Mouse (Mus musculus) CH12.LX (cell line): ENCODE measurements at regions not wholly inside any gene's neighbourhood (a gene's known extent, or its start where the extent isn't known, plus 50 kb on each side); places are given as distances from the start of the nearest gene placed in this dataset.

Source experiments
- CTCF ChIP-seq, 2 experiments: IDR thresholded peaks in 1 of 2; conservative IDR thresholded peaks in 1 of 2; 2 replicates each; pipeline ENCODE4 v1.5.1; 2011 to 2012; ENCODE audit warnings: low read depth in 2 of 2, low read length in 2 of 2, improper control_type of control experiment in 1 of 2, inconsistent platforms in 1 of 2, mild to moderate bottlenecking in 1 of 2, moderate library complexity in 1 of 2
- ETS1 ChIP-seq: conservative IDR thresholded peaks from 2 replicates; pipeline ENCODE4 v1.6.1; 2012; ENCODE audit warnings: low read depth, mild to moderate bottlenecking, inconsistent platforms, low read length, improper control_type of control experiment, moderate library complexity
- MXI1 ChIP-seq: IDR thresholded peaks from 2 replicates; pipeline ENCODE4 v1.6.1; 2011; ENCODE audit warnings: mild to moderate bottlenecking, low read depth, low read length, improper control_type of control experiment
- POLR2A ChIP-seq: IDR thresholded peaks from 2 replicates; pipeline ENCODE4 v1.6.1; 2011; ENCODE audit warnings: low read depth, mild to moderate bottlenecking, improper control_type of control experiment, low read length
- RCOR1 ChIP-seq: conservative IDR thresholded peaks from 2 replicates; pipeline ENCODE4 v1.6.1; 2012; ENCODE audit warnings: low read depth, mild to moderate bottlenecking, inconsistent platforms, low read length, improper control_type of control experiment
- SIN3A ChIP-seq: IDR thresholded peaks from 2 replicates; pipeline ENCODE4 v1.6.1; 2012; ENCODE audit warnings: low read length, improper control_type of control experiment, inconsistent platforms
- UBTF ChIP-seq: IDR thresholded peaks from 2 replicates; pipeline ENCODE4 v1.6.1; 2012; ENCODE audit warnings: low read depth, mild to moderate bottlenecking, inconsistent platforms, low read length, improper control_type of control experiment, moderate library complexity
- USF1 ChIP-seq: IDR thresholded peaks from 2 replicates; pipeline ENCODE4 v1.6.1; 2014; ENCODE audit warnings: low read depth, mild to moderate bottlenecking, inconsistent platforms, low read length, improper control_type of control experiment

DNA sequence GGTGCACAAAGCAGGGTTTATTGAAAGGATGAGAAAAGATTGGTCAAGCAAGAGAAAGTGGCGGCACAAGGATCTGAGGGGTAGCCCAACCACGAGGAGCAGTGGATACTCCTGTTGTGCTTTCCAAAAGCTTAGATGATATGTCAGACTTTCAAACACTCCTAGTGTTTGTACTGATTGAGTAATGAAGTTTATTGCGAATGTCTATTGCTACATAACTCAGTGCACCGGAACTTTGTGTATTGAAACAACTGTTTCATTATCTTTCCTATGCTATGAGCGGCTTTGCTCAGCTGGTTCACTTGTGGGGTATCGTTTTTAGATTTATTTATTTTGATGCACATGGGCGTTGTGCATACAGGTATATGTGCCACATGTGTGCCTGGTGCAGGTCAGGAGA is 90.5 kb upstream of the Mki67 start:
- TF ChIP-seq POLR2A (no peak), RCOR1 (no peak), CTCF (conservative IDR thresholded peaks at IDR 0.05 in 1 of 2, IDR thresholded peaks at IDR 0.05 in 1 of 2; ENCODE audit: low read depth in 2 of 2, low read length in 2 of 2) (no peak), ETS1 (no peak), MXI1 (no peak), USF1 (no peak), UBTF (no peak), SIN3A (no peak)
